Mouse (Mus musculus) forebrain, embryonic 15.5 days (tissue): ENCODE measurements at regions not wholly inside any gene's neighbourhood (a gene's known extent, or its start where the extent isn't known, plus 50 kb on each side); places are given as distances from the start of the nearest gene placed in this dataset.

ENCODE experiments used
- ATAC-seq: fragments of 200-750 bp; cut with Nextera tagmentation; replicated peaks from 2 replicates; pipeline ENCODE4 v1.8.0; 2017; ENCODE audit warnings: mild to moderate bottlenecking, moderate TSS enrichment, moderate library complexity
- H3K27ac ChIP-seq: fragments of 300-500 bp; sonication (generic); replicated peaks from 2 replicates; pipeline ENCODE4 v1.5.1; 2015; ENCODE audit warnings: mild to moderate bottlenecking, inconsistent platforms
- H3K27me3 ChIP-seq: fragments of 300-500 bp; sonication (generic); 2 replicates; pipeline ENCODE4 v1.6.1; 2015; ENCODE audit warnings: inconsistent platforms
- H3K36me3 ChIP-seq: fragments of 300-500 bp; sonication (generic); 2 replicates; pipeline ENCODE4 v1.6.1; 2015; ENCODE audit warnings: mild to moderate bottlenecking, inconsistent platforms
- H3K4me1 ChIP-seq: fragments of 300-500 bp; sonication (generic); 2 replicates; pipeline ENCODE4 v1.6.1; 2015; ENCODE audit warnings: inconsistent platforms
- H3K4me2 ChIP-seq: fragments of 300-500 bp; sonication (generic); replicated peaks from 2 replicates; pipeline ENCODE4 v1.6.1; 2015; ENCODE audit warnings: mild to moderate bottlenecking, inconsistent platforms
- H3K4me3 ChIP-seq: fragments of 300-500 bp; sonication (generic); 2 replicates; pipeline ENCODE4 v1.5.1; 2015; ENCODE audit warnings: mild to moderate bottlenecking, inconsistent platforms
- H3K9ac ChIP-seq: fragments of 300-500 bp; sonication (generic); replicated peaks from 2 replicates; pipeline ENCODE4 v1.6.1; 2015; ENCODE audit warnings: mild to moderate bottlenecking, inconsistent platforms
- H3K9me3 ChIP-seq: fragments of 300-500 bp; sonication (generic); 2 replicates; pipeline ENCODE4 v1.6.1; 2016; ENCODE audit warnings: inconsistent platforms
- WGBS: fragments of 180-500 bp; shearing (Covaris S2); methylation state at CpG from one replicate; pipeline ENCODE4 v1.1.7; 2015; ENCODE audit warnings: mixed read lengths; 5-methylcytosine and 5-hydroxymethylcytosine counted together

DNA sequence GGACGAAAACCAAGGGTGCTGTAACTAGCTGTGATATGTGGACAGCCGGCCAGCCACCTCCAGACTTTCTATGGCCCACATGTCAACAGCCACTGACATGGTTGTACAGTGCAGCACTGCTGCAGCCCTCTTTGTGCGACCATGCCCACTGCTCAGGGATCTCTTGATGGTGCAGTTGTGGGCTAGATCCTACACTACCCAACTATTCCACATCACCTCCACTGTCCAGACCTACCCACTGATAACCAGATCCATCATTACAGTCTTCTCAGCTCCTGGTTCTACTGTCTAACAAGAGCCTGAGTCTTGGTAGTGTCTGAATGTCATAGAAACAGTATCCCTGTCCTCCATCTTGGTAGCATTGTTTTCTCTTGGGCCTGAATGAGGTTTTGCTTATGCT, 81.5 kb upstream of the Bod1 start:
- no peaks in the 10 kb centered on the region for H3K9me3 ChIP-seq
- WGBS: 90% methylated on average over 3 of the region's 3 CpGs
- H3K4me1 ChIP-seq: peaks cover 9% of the 10 kb centered on the region; the same call in 1 of the 2 replicates
- H3K4me2 ChIP-seq: no peak overlapping the region
- peak overlapping the region; percentile 71 for H3K27ac ChIP-seq
- H3K36me3 ChIP-seq: no peaks in the 10 kb centered on the region
- ATAC-seq: peak; percentile 20; the same call in 1 of the 2 replicates
- no peak overlapping the region for H3K9ac ChIP-seq
- H3K4me3 ChIP-seq: no peak overlapping the region
- no peaks in the 10 kb centered on the region for H3K27me3 ChIP-seq

DNA sequence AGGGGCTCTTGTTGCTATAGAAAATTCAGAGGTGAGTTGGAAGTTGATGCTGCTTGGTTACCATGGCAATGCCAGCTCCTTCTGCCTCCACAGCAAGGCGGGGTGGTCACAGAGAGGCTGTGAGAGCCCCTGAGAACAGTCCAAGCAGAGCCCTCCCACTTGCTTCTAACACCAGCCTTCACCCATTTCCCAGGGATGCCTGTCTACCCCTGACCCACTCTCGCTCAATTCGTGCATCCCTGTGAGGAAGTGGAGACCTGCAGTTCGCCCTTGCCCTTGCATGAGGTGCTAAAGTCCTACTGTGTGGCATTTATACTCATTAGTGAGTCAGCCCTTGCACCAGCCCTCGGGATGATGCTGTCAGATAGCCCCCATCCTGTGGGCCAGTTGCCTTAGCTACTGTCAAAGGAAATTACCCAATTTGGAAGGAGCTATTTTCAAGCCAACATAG, 82.1 kb upstream of the Bod1 start:
- H3K4me2 ChIP-seq: no peak overlapping the region
- no peaks in the 10 kb centered on the region for H3K27me3 ChIP-seq
- peak overlapping the region; percentile 71 for H3K27ac ChIP-seq
- no peaks in the 10 kb centered on the region for H3K36me3 ChIP-seq
- H3K9me3 ChIP-seq: no peaks in the 10 kb centered on the region
- no peak overlapping the region for H3K9ac ChIP-seq
- peak; percentile 83 for ATAC-seq
- WGBS: 41% methylated on average over 5 of the region's 5 CpGs
- H3K4me3 ChIP-seq: no peak overlapping the region
- peaks cover 9% of the 10 kb centered on the region; the same call in 1 of the 2 replicates for H3K4me1 ChIP-seq

DNA sequence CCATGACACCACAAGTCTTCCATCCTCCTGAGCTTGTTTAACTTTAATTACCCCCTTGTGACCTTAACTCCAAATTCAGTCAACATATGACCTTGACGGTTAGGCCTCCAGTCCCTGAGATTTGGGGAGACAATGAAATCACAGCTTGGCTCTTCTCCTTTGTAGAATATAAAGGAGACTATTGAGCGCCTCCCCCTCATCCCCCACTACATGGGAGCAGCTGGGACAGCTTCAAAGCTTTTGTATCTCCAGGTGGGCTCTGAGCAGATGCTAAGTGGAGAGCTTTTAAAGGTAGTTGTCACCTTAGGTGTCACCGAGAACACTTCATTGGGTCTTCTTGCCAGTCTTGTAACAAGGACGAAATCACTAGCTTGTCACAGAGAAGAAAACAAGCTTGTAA, 82.7 kb upstream of the Bod1 start:
- Histone ChIP-seq H3K27me3 (no peaks in the 10 kb centered on the region), H3K36me3 (no peaks in the 10 kb centered on the region), H3K27ac (peak overlapping the region; percentile 71), H3K4me1 (peaks cover 9% of the 10 kb centered on the region; the same call in 1 of the 2 replicates), H3K9me3 (no peaks in the 10 kb centered on the region), H3K4me3 (no peak overlapping the region), H3K9ac (no peak overlapping the region), H3K4me2 (no peak overlapping the region)
- no peak for ATAC-seq
- 61% methylated on average over 4 of the region's 4 CpGs for WGBS

DNA sequence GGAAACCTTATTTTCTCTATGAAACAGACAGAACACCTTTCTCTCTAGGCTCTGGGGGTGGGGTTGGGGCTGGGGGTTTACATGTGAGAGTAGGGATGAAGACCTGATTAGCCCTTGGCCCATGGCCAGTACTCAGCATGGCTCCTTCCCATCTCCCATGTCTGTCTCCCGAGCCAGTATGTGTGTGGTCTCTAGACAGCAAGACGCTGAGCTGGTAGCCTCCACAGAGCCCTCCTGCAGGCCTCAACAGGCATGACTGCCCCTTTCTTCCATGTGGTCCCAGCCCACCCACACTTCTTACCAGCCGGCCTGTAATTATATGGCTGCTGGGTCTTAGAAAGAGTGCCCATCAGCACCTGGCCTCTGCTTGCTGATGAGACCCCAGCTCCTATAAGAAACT, 84.2 kb upstream of the Bod1 start:
- H3K36me3 ChIP-seq: no peaks in the 10 kb centered on the region
- peaks cover 22% of the 10 kb centered on the region for H3K4me1 ChIP-seq
- no peak for ATAC-seq
- no peak overlapping the region for H3K4me2 ChIP-seq
- no peak overlapping the region for H3K27ac ChIP-seq
- 26% methylated on average over 3 of the region's 3 CpGs for WGBS
- H3K9me3 ChIP-seq: no peaks in the 10 kb centered on the region
- H3K27me3 ChIP-seq: no peaks in the 10 kb centered on the region
- no peak overlapping the region for H3K4me3 ChIP-seq
- H3K9ac ChIP-seq: no peak overlapping the region

GRCm38 (mm10) chr11:31756355-31757145, 84.9 kb upstream of the Bod1 start:
- 90% methylated on average over 10 of the region's 10 CpGs for WGBS
- no peak overlapping the region for H3K4me3 ChIP-seq
- H3K36me3 ChIP-seq: no peaks in the 10 kb centered on the region
- ATAC-seq: no peak
- no peak overlapping the region for H3K4me2 ChIP-seq
- H3K9ac ChIP-seq: no peak overlapping the region
- H3K4me1 ChIP-seq: peaks cover 22% of the 10 kb centered on the region
- H3K27ac ChIP-seq: no peak overlapping the region
- H3K9me3 ChIP-seq: no peaks in the 10 kb centered on the region
- H3K27me3 ChIP-seq: no peaks in the 10 kb centered on the region

DNA sequence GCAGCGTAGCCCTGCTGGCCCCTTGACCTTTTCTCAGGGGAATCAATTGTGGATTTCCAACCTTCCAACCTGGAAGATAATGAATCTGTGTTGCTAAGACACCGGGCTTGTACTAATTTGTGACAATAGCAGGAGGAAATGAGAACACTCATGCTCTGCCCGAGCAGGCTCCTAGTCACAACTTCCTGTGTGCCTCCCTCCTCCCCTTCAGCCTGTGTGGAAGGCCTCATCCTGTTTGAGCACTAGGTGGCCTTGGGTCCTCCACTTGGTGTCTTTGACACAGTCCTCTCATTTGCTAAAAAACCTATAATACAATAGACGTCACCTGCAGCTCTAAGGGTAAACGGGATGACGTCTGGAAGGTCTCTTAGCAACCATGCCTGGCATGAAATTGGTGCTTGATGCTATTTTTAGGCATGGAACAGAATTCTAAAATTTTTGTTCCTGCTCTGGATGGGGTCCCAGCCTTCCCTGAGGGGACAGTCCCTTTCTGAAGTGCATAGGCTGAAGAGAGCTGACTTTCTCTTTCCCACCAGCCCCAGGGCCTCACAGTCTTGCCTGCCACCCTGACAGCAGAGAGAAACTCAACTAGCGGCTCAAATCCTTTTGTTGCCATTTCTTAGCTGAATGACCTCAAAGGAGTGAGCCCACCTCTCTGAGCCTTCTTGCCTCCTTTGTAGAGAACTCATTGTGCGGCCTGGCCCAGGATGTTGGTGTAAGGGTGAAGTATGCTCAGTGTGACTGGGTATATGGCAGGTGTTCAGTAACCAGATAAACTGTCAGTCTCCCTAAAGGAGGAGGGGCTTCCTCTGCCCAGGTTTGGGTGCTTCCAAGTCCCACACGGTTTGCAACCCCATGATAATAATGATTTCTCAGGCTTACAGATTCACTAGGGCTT, 88.4 kb upstream of the Bod1 start:
- H3K4me3 ChIP-seq: no peak overlapping the region
- WGBS: 39% methylated on average over 9 of the region's 9 CpGs
- no peak overlapping the region for H3K4me2 ChIP-seq
- peak overlapping the region; percentile 42; the same call in 1 of the 2 replicates for H3K27ac ChIP-seq
- ATAC-seq: peak; percentile 52
- H3K27me3 ChIP-seq: no peaks in the 10 kb centered on the region
- no peaks in the 10 kb centered on the region for H3K9me3 ChIP-seq
- peaks cover 17% of the 10 kb centered on the region for H3K4me1 ChIP-seq
- no peak overlapping the region for H3K9ac ChIP-seq
- H3K36me3 ChIP-seq: no peaks in the 10 kb centered on the region

DNA sequence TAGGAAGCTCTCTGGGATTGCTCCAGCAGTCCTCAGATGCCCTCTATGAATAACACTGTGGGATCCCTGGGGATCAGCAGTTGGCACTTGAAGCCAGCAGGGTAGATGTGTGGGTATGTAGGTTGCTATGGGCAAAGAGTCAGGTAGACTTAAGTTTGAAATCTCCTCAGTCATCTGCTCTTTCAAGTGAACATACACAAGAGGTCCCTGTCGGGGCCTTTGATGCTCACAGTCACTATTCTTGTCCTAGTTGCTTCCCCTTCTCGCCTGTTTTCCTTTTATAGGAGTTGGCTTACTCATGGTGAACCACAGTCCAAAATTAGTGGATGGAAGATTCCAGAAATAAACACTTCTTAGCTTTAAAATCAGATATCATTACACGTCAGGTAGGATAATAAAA, 92.2 kb upstream of the Bod1 start:
- Histone ChIP-seq H3K4me3 (no peak overlapping the region), H3K27ac (no peak overlapping the region), H3K9me3 (no peaks in the 10 kb centered on the region), H3K4me2 (no peak overlapping the region), H3K4me1 (peaks cover 24% of the 10 kb centered on the region), H3K9ac (no peak overlapping the region), H3K27me3 (no peaks in the 10 kb centered on the region), H3K36me3 (no peaks in the 10 kb centered on the region)
- ATAC-seq: no peak
- WGBS: 84% methylated on average over 3 of the region's 3 CpGs

DNA sequence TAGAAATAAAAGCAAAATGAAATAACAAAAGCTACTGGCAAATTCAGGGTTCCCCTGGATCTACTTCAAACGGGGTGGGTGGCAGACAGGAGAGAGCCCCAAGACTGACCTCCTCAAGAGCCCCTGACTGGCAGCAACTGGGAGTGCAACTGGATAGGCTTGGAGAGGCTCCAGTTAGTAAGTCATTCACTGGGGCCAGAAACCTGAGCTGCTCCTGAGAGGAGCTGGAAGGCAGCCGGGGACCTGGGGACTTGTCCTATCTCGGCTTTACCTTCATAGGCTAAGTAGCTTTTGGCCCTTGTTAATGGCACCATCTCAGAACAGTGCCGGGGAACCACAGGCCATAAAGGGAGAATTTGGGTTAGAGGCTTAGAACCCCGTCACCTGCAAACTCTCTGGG, 94.6 kb upstream of the Bod1 start:
- H3K4me2 ChIP-seq: no peak overlapping the region
- WGBS: 93% methylated on average over 5 of the region's 5 CpGs
- no peak for ATAC-seq
- H3K36me3 ChIP-seq: no peaks in the 10 kb centered on the region
- H3K9me3 ChIP-seq: no peaks in the 10 kb centered on the region
- H3K9ac ChIP-seq: no peak overlapping the region
- no peak overlapping the region for H3K27ac ChIP-seq
- H3K27me3 ChIP-seq: no peaks in the 10 kb centered on the region
- peaks cover 22% of the 10 kb centered on the region for H3K4me1 ChIP-seq
- H3K4me3 ChIP-seq: no peak overlapping the region

- Histone ChIP-seq H3K36me3 (no peaks in the 10 kb centered on the region), H3K4me2 (no peak overlapping the region), H3K27me3 (no peaks in the 10 kb centered on the region), H3K4me1 (peaks cover 27% of the 10 kb centered on the region), H3K27ac (peak overlapping the region; percentile 59), H3K9ac (no peak overlapping the region), H3K4me3 (no peak overlapping the region), H3K9me3 (no peaks in the 10 kb centered on the region)
- WGBS: 34% methylated on average over 10 of the region's 10 CpGs
- peak; percentile 75 for ATAC-seq
Observed at GRCm38 (mm10) chr11:31767727-31768495, 96.2 kb upstream of the Bod1 start.

- H3K9ac ChIP-seq: no peak overlapping the region
- H3K27ac ChIP-seq: peak overlapping the region; percentile 65
- H3K9me3 ChIP-seq: no peaks in the 10 kb centered on the region
- no peak overlapping the region for H3K4me3 ChIP-seq
- peak; percentile 55 for ATAC-seq
- no peaks in the 10 kb centered on the region for H3K36me3 ChIP-seq
- 80% methylated on average over 4 of the region's 4 CpGs for WGBS
- H3K4me1 ChIP-seq: peaks cover 27% of the 10 kb centered on the region
- no peaks in the 10 kb centered on the region for H3K27me3 ChIP-seq
- no peak overlapping the region for H3K4me2 ChIP-seq
Observed at GRCm38 (mm10) chr11:31769804-31770654, 98.3 kb upstream of the Bod1 start.

DNA sequence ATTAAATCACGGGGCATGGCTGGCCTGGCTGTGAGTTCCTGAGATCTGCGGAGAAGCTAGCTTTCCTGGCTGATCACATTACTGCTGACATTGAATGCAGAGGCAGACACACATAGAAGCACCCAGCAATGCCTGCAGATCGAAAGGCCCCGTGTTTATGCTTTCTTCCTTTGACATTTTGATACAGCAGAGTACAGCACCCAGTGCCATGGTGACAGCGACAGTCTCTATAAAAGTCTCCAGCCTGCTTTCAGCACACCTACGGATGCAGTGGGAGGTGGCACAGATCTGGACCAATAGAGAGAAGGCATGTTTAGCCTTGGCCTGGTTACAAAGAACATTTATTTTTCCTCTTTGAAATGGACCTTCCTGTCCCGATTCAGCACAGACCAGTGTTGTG, 99.2 kb upstream of the Bod1 start:
- Histone ChIP-seq H3K27me3 (no peaks in the 10 kb centered on the region), H3K36me3 (no peaks in the 10 kb centered on the region), H3K27ac (peak overlapping the region; percentile 65), H3K4me3 (no peak overlapping the region), H3K4me1 (peaks cover 27% of the 10 kb centered on the region), H3K9ac (no peak overlapping the region), H3K4me2 (no peak overlapping the region), H3K9me3 (no peaks in the 10 kb centered on the region)
- peak; percentile 59 for ATAC-seq
- 53% methylated on average over 7 of the region's 7 CpGs for WGBS
